Mouse (Mus musculus) liver, adult 2 months (tissue): ENCODE results near the gene Higd2a.

Source experiments
- CTCF ChIP-seq: fragments of 200-500 bp; IDR thresholded peaks from 2 replicates; pipeline ENCODE4 v1.5.1; 2011; ENCODE audit warnings: low read depth, low read length, control low read depth
- POLR2A ChIP-seq: fragments of 200-500 bp; IDR thresholded peaks from 2 replicates; pipeline ENCODE4 v1.6.1; 2011; ENCODE audit warnings: low read length, control low read depth; ENCODE audit not compliant: insufficient read depth; ENCODE audit errors: extremely low read depth

- no peak for TF ChIP-seq CTCF
- no peak for TF ChIP-seq POLR2A
Observed at GRCm38 (mm10) chr13:54572621-54573020, 17.4 kb upstream of the Higd2a start.
